Mouse (Mus musculus): Measurements from ENCODE around the gene Dido1.

Gene Dido1

GRCm38 (mm10) chr2:180709923-180710272, at the start of gene Dido1, which contains the start of gene Gid8:
Dido1 (minus strand) TSS chr2:180709999.
Gid8 (plus strand) TSS chr2:180710117.
- peak; percentile 99 for DNase-seq (ENCODE audit: low read depth, low spot score)

GRCm38 (mm10) chr2:180758513-180759263, 48.9 kb upstream of the Dido1 start:
- DNase-seq (ENCODE audit: low read depth, low spot score): no peak

DNA sequence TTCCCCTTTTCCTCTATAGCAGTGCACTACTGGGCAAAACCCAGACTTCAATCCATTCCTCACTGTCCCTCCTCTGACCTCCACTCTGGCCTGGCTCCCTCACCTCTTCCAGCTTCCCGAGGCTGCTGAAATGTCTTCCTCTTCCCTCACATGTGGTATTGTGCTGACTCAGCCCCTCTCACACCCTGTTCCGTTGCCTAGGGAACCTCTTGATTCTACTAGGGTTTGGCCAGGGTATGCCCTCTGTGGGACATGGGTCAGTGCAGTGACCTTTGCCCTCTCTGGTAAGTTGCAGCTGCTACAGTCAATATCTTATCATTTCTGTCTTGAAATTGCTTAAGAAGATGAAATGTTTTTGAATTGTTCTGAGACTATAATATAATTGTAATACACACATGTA, 47.0 kb upstream of the Dido1 start:
- no peak for DNase-seq (ENCODE audit: low read depth, low spot score)

- no peak for DNase-seq (ENCODE audit: low read depth, low spot score)
Observed at GRCm38 (mm10) chr2:180755896-180756295, 46.1 kb upstream of the Dido1 start.

DNA sequence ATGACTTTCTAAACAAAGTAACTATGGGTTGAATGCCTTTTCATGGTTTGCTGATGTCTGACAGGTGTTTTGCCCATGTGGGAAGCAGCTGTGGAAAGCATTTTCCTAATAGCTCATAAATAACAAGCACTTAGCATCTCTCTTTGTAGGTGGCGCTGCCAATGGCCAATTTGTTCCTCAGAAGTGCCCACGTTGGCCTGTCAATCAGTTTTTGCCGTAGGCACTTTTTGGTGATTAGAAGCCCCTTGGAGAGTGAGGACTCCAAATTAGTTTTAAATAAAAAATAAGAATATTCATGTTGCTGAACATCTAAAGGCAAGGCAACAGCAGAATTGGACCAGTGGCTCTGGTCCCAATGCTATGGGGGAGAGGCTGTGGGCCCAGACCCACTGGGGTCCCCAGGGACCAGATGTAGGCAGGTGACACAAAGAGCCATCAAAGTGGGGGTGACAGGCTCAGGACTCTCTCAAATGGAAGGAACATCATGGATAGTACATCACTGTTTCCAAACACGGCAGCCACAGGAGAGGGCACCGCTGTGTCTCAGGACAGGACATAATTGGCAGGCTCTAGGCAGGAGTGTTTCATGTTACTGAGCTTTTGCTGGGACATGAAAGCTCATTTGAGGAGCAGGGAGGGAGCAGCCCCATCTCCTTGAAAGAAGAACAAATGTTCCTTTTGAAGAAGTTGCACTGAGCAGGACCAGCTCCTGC, 45.3 kb upstream of the Dido1 start:
- DNase-seq (ENCODE audit: low read depth, low spot score): no peak

GRCm38 (mm10) chr2:180748904-180749303, 39.1 kb upstream of the Dido1 start:
- no peak for DNase-seq (ENCODE audit: low read depth, low spot score)

GRCm38 (mm10) chr2:180746569-180747192, 36.9 kb upstream of the Dido1 start:
- no peak for DNase-seq (ENCODE audit: low read depth, low spot score)

DNA sequence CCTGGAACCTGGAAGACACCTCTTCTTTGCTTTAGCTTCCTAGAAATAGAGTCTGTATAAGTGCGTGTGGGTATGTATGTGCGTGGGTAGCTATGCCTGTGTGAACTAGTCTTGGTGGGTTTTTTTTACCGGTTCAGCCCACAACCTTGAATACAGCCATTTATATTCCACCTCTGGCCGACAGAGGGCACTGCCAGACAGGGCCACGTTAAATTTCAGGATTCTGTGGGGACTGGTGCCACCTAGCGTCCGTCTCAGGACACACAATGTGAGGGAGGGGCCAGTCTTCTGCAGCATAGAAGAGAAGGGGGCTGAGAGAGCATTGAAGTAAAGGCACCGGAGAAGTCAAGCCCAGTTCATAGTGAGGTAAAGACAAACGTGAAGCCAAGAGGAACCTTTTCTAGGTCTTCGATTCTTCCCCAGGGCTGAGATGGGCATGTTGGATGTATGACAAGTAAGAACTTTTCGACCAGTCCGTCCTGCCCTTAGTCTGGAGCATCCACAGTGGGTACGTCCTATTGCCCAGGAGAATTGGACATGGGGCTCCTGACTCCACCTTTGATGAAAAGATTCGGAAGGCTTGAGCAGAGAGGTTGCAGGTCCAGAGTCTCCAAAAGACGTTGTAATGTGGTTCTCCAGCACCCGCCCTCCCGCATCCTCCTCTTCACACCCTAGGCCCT, 35.6 kb upstream of the Dido1 start:
- DNase-seq (ENCODE audit: low read depth, low spot score): peak; percentile 90

- DNase-seq (ENCODE audit: low read depth, low spot score): no peak
Observed at GRCm38 (mm10) chr2:180743321-180743720, 33.5 kb upstream of the Dido1 start.

GRCm38 (mm10) chr2:180742820-180743219, 33.0 kb upstream of the Dido1 start:
- no peak for DNase-seq (ENCODE audit: low read depth, low spot score)

DNA sequence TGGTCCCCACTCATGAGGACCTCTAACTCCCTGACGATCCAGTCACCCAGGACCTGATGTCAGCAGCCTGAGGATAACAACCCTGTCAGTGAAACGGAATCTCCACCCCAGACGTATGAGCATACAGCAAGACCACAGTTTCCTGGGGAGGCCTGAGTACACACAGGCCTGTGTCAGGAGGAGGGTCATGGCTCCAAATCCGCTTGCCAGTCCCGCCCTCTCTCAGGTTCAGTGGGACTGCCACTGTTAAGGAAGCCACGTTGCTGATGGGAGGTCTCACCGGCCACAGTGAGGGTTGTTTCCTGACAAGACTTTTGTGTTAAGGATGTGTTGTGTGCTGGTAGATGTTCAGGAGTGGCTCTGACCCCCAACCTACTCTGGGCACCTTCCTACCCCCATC, 31.6 kb upstream of the Dido1 start:
- no peak for DNase-seq (ENCODE audit: low read depth, low spot score)

GRCm38 (mm10) chr2:180740349-180740748, 30.6 kb upstream of the Dido1 start:
- DNase-seq (ENCODE audit: low read depth, low spot score): no peak

GRCm38 (mm10) chr2:180737984-180738383, 28.2 kb upstream of the Dido1 start:
- DNase-seq (ENCODE audit: low read depth, low spot score): no peak

DNA sequence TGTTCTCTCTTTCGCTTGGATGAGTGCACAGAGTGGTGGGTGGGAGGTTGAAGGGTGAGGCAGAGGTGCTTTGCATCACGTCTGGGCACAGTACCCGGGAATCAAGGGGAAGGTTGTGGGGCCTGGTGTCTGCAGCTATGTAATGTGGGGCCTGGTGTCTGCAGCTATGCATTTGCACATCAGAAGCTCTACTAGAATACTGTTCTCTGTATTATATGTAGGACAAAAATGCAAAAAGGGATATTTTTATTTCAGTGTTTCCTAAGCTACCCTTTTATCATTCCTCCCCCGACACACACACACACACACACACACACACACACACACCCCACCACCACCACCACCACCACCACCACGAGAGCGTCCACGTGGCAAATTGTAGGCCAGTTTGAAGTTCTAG, 25.4 kb upstream of the Dido1 start:
- DNase-seq (ENCODE audit: low read depth, low spot score): peak; percentile 42

- DNase-seq (ENCODE audit: low read depth, low spot score): no peak
Observed at GRCm38 (mm10) chr2:180731984-180732383, 22.2 kb upstream of the Dido1 start.

- no peak for DNase-seq (ENCODE audit: low read depth, low spot score)
Observed at GRCm38 (mm10) chr2:180731036-180731435, 21.2 kb upstream of the Dido1 start.

DNA sequence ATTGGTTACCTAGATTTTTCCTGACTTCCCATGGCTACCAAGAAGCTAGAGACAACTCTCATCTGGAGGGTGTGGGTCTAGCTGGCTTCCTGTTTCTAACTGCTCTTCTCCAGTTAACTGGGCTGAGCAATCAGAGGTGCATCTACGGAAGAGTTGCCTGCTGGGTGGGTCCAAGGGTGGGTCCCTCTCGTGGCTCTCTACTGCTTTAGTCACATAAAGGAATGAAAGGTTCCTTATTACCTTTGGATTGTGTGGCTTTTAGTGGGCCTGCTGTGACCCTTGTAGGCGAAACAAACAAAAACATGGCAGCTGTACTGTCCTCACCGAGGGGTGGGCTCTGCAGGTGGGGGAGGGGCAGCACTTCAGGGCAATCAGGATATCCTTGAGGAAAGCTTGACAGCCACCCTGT, 17.8 kb upstream of the Dido1 start:
- DNase-seq (ENCODE audit: low read depth, low spot score): no peak

GRCm38 (mm10) chr2:180726658-180727442, 17.1 kb upstream of the Dido1 start:
- no peak for DNase-seq (ENCODE audit: low read depth, low spot score)

DNA sequence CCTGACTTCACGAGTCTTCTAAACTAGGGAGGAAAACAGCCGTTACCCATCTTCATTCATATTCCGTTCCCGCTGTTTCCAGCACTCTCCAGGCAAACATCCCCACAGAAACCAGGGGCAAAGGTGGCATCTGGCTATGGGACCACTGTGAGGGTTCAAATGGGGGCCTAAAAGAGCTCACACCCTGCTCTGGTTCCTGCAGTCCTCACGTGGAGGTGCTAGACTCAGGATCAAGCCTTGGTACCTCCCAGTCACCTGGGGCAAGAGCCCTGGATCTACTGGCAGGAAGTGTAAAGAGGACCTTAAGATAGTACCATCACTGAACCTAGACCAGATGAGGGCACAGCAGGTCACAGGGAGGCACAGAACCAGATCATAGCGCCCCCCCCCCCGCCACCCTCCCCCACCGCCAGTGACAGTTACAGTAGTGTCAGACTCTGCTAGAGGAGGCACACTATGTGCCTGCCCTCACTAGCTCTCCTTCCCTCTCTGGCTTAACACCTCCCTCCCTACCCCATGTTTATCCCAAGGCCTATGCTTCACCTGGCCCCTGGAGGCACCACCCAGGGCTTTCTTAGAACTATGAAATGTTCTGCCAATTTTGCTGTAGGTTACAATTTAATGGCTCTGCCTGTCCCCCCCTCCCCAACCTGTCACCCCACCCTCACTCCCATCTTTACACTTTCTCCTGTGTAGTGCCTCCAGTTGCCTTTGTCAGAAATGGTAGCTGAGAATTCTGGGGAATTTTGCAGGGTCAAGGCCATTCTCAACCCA, 16.2 kb upstream of the Dido1 start:
- DNase-seq (ENCODE audit: low read depth, low spot score): no peak

DNA sequence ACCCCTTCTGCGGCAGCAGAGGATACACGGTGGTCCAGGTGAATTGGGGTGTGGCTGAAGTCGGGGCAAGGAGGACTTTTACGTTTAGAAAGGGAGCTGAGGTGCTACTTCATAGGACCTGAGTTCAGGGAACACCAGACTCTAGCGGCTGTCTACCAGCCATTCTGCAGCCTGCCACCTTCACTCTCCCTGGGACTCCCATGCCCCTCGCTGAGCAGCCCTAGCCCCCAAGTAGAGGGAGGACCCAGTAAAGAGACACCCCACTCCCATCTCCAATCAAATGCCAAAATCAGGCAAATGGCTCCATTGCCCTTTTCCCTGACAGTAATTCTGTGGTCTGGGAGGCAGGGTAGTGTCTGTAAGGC, 15.6 kb upstream of the Dido1 start:
- DNase-seq (ENCODE audit: low read depth, low spot score): no peak
